Mouse (Mus musculus): ENCODE data around the gene Fndc5. TPM values are rescaled to one million over a fixed set of nuclear protein-coding genes. Genes with fewer than 3 reads are reported as not detected.

The Fndc5 gene
- polyA plus RNA-seq, 1 experiment from 2014 or later, result not detected

DNA sequence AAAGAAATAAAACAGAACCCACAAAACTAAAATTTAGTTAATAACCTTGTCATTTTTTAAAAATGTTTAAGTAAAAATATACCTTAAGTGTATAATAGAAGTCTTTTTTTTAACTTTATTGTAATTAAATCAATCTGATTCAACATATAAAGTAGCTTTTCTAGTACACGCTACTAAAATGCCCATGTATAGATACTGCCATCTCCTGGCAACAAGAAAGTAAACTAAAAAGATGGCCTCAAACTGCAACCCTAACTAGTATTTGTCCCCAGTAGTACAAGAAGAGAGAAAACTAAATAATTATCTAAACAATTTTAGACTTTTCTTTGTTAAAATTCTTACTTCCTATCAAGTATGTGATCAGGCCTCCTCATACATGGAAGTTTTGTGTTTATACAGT lies 42.8 kb downstream of the Fndc5 start:
- in situ Hi-C loops (cut with MboI; ENCODE audit: low pct_unique_long_range_greater_than_20kb), result no loop called here
- POLR2A ChIA-PET, result no interaction called here
- DNase-seq (ENCODE audit: low read depth, low spot score) (no peak), ATAC-seq (no peak)
- no peak for TF ChIP-seq CTCF (IDR thresholded peaks at IDR 0.05)
- H3K27me3 ChIP-seq, result no peaks in the 10 kb centered on the region
- CTCF ChIA-PET, result interaction anchor here (1.3 kb wide), 1 partner anchor 10 kb away, joined by 4 read pairs; no protein-coding TSS in a partner anchor

DNA sequence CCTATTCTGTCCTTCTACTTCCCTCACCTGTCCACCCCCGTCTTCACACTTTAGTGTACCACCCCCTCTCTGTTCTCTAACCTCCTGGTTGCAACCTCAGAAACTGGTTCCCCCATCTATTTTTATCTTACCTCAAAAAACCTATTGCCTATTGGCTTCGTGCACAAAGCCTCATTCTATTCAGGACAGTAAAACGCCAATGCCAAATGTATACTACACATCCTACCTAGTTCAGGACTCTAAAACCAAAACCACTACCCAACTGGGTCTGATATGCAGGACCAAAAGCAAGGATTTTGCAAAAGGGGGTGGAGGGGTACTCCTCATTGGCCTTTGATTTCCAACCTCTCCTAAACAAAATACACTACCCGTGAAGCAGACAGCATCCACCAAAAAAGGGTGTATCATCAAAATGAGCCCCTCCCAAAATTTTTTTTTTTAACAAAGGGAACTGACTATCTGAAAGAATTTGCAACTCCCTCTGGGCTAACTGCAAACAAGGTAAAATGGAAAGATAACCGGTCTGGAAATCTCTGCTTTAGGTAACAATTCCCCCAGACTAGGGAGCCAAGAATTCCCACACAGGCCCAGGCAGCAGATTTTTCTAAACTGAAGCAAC lies 51.4 kb downstream of the Fndc5 start:
- in situ Hi-C loops (cut with MboI; ENCODE audit: low pct_unique_long_range_greater_than_20kb), result no loop called here
- no peak for ATAC-seq

DNA sequence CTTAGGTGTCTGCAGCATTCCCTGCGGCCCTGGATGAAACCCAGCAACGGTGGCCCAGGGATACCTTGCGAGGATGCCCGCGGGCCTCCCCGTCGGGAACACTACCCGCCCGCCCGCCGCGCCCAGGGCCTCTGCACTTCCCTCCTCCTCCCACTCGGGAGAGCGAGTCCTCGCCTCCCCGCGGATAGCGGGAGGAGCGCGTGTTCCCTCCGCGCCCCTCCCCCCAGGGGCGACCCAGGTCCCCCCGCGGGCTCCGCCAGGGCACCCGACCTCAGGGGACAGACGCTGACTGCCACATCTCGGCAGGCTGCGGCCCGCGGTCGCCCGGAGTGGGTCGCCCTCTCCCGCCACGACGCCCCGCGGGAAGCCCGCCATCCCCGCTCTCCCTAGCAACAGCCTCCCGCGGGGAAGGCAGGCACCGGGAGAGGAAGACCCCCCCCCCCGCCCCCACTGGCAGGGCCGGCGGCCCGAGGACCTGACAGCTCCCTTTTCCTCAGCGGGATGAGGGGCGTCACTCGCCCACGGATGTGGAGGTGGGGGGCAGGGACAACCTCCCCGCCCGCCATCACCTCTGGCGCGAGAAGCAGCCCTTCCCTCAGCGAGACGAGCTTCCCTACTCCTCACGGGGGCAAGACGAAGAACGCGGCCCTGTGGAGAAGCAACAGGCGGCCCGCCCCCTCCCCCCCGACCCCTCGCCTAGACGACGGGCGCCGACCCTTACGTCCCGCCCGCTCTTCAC lies 52.2 kb downstream of the Fndc5 start:
- no peaks in the 10 kb centered on the region for H3K27me3 ChIP-seq
- no peak for TF ChIP-seq CTCF (IDR thresholded peaks at IDR 0.05)
- DNase-seq (ENCODE audit: low read depth, low spot score) (no peak), ATAC-seq (peak; percentile 29)
- CTCF ChIA-PET, result no interaction called here
- POLR2A ChIA-PET, result interaction anchor here (0.6 to 0.7 kb wide), 4 partner anchors 12 to 271 kb away, joined by 3 to 4 read pairs (median 3); no protein-coding TSS in a partner anchor
- in situ Hi-C loops (cut with MboI; ENCODE audit: low pct_unique_long_range_greater_than_20kb), result no loop called here

More for the DNA sequence above, 51.4 kb downstream of the Fndc5 start:
- H3K27me3 ChIP-seq, result no peaks in the 10 kb centered on the region
- no peak for DNase-seq (ENCODE audit: low read depth, low spot score)
- no peak for TF ChIP-seq CTCF (IDR thresholded peaks at IDR 0.05)
- POLR2A ChIA-PET, result no interaction called here
- CTCF ChIA-PET, result no interaction called here

DNA sequence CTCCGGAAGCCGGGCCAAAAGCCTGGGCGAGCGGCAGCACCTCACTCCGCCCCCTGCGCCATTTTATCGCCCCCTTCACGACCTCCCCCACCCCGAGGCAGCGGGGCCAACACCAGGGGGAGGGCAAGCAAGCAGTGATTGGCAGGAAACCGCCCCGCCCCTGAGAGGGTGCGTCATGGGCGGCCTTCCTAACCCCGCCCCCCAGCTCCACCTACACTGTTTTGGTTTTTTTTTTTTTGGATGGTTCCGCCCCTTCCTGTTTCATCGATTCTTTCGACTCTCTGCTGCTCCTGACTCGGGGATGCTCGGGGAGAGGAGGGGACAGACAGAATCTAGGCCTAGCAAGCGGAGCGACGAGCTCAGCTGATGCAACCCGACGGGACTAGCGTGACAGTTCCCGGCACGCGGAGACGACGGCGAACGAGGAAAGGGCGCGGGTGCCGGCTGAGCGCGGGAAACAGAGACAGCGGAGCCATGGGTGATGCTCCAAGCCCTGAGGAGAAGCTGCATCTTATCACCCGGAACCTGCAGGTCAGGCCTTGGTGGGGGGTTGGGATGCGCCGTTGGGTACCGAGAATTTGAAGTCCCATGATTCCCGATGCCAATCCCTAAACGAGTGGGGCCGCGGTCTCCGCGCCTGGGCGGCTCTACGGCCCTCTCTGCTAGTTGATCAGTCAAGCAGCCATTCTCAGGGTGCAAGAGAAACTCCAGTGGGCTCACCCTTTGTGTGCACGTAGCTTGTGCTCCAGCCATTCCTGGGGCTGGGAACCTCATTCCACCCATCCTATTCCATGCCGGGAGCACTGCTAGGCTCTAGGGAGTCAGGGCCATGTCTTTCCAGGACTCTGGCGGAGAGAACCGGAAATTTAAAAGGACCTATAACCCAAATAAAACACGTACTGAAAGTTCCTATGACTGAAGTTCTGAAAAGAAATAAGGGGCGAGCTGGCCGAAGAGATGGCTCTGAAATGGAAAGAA lies 53.0 kb downstream of the Fndc5 start, which contains the start of the genes S100pbp and Yars:
Gene S100pbp, minus strand, starts transcription at position 186 of the 978 bp plus-strand sequence.
Gene Yars, plus strand, starts transcription at position 219 of the 978 bp plus-strand sequence.
- no peak for TF ChIP-seq CTCF (IDR thresholded peaks at IDR 0.05)
- H3K27me3 ChIP-seq, result no peaks in the 10 kb centered on the region
- POLR2A ChIA-PET, result interaction anchor here (0.6 to 0.7 kb wide), 5 partner anchors 11 to 271 kb away, joined by 3 to 4 read pairs (median 3); no protein-coding TSS in a partner anchor
- peak; percentile 81 for ATAC-seq
- peak; percentile 96 for DNase-seq (ENCODE audit: low read depth, low spot score)
- in situ Hi-C loops (cut with MboI; ENCODE audit: low pct_unique_long_range_greater_than_20kb), result no loop called here
- CTCF ChIA-PET, result interaction anchor here (1.2 kb wide), 2 partner anchors 16 to 86 kb away, joined by 3 to 5 read pairs; no protein-coding TSS in a partner anchor

DNA sequence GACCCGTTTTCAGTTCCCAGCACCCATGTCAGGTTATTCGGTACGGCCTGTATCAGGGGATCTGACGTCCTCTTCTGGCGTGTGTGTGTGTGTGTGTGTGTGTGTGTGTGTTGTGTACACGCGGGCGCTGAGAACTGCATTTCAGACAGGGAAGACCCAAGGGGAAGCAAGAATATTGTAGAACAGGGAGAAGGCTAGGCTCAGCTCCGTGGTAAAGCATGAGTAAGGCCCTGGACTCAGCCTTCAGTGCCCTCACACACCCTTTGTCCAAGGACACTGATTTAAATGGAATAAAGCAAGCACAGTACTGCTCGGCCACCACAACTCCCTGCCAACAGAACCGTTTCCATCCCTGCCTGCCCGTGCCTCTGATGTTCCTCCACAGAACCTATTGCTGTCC lies 53.7 kb downstream of the Fndc5 start:
- no peak for DNase-seq (ENCODE audit: low read depth, low spot score)
- in situ Hi-C loops (cut with MboI; ENCODE audit: low pct_unique_long_range_greater_than_20kb), result no loop called here
- ATAC-seq, result no peak
- no peaks in the 10 kb centered on the region for H3K27me3 ChIP-seq
- TF ChIP-seq CTCF (IDR thresholded peaks at IDR 0.05), result no peak
- CTCF ChIA-PET, result interaction anchor here (1.2 kb wide), 2 partner anchors 17 to 85 kb away, joined by 3 to 5 read pairs; no protein-coding TSS in a partner anchor
- POLR2A ChIA-PET, result interaction anchor here (0.7 kb wide), 1 partner anchor 64 kb away, joined by 4 read pairs; no protein-coding TSS in a partner anchor

DNA sequence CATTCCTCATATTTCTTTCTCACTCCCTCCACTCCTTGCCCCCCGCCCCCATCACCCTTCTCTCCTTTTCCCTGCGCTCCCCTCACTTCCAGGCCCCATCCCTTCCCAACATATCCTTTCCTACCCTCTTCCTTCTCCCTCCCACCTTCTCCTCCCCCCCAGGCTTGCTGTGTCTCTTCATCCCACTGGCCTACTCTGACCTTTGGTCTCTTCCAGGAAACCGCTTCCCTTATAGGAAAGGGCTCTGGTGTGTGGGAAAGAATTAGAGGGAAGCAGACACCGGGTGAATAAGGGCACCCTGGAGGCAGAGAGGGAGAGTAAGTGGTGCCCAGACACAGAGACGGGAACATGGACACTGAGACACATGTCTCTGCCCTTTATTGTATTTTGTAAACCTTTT lies 54.9 kb downstream of the Fndc5 start:
- POLR2A ChIA-PET, result no interaction called here
- in situ Hi-C loops (cut with MboI; ENCODE audit: low pct_unique_long_range_greater_than_20kb), result no loop called here
- H3K27me3 ChIP-seq, result no peaks in the 10 kb centered on the region
- DNase-seq (ENCODE audit: low read depth, low spot score) (no peak), ATAC-seq (no peak)
- CTCF ChIA-PET, result no interaction called here
- no peak for TF ChIP-seq CTCF (IDR thresholded peaks at IDR 0.05)

Other genes starting within 250 kb of the Fndc5 start
- gene Azin2, start 174.6 kb upstream of the Fndc5 start, polyA plus RNA-seq (2021), result 18.0 TPM
- 64.2 TPM for gene Ak2, start 145.0 kb upstream of the Fndc5 start, polyA plus RNA-seq (2021)
- gene Rnf19b, start 78.7 kb upstream of the Fndc5 start, polyA plus RNA-seq (2021), result 31.4 TPM
- gene Tmem54, start 31.5 kb upstream of the Fndc5 start, polyA plus RNA-seq (2021), result not detected
- not detected for gene Hpca, start 15.0 kb upstream of the Fndc5 start, polyA plus RNA-seq (2021)
- 20.2 TPM for gene S100pbp, start 52.7 kb downstream of the Fndc5 start, polyA plus RNA-seq (2021)
- 63.0 TPM for gene Yars, start 52.8 kb downstream of the Fndc5 start, polyA plus RNA-seq (2021)
- gene C77080, start 124.4 kb downstream of the Fndc5 start, polyA plus RNA-seq (2021), result 47.3 TPM
- gene Sync, start 150.6 kb downstream of the Fndc5 start, polyA plus RNA-seq (2021), result 4.9 TPM
- 150 TPM for gene Rbbp4, start 198.4 kb downstream of the Fndc5 start, polyA plus RNA-seq (2021)
- 68.4 TPM for gene Zbtb8os, start 198.7 kb downstream of the Fndc5 start, polyA plus RNA-seq (2021)
- 3.3 TPM for gene Zbtb8a, start 241.1 kb downstream of the Fndc5 start, polyA plus RNA-seq (2021)

Measured in Patski (cell line).